Mouse (Mus musculus) heart, adult 9 months (tissue): ENCODE data around the gene Gm8300.
"Not testable (repeated sequence)": the region's sequence is repeated elsewhere in the genome, so short reads cannot be mapped to it uniquely, and the experiment has no call there.

Source experiments
- DNase-seq, 2 experiments: peaks; one replicate each; pipeline ENCODE4 v3.0.0; 2022; ENCODE audit warnings: low spot score in 2 of 2

Gm8300 gene

GRCm38 (mm10) chr12:87514016-87514415 is at the start of gene Gm8300:
TSS of gene Gm8300 (plus strand) at chr12:87514316.
- DNase-seq, result not testable (repeated sequence)

DNA sequence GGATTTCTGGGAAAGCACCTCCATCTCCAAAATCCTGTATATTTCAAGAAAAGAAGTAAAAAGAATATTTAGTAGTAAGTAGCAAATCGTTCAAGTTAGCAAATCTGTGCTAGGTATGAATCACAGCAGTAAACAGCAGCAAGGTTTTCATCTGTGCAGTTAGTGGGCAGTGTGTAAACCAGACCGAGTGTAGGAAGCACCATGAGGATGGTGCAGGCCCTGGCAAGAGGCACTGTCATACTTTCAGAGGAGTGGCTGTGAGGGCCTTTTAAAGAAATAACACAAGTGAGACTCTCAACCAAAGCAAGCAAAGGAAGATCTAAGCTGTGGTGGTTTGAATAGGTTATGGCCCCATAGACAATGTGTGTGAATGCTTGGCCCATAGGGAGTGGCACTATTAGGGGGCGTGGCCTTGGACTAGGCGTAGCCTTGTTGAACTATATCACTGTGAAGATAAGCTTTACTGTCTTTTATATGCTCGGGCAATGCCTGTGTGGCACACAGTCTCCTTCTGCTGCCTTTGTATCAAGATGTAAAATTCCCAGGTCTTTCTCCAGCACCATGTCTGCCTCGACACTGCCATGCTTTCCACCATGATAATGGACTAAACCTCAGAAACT is 49.3 kb upstream of the Gm8300 start:
- no peak for DNase-seq

GRCm38 (mm10) chr12:87470263-87471136 is 43.6 kb upstream of the Gm8300 start:
- no peak for DNase-seq

GRCm38 (mm10) chr12:87471421-87471963 is 42.6 kb upstream of the Gm8300 start:
- DNase-seq, result no peak

GRCm38 (mm10) chr12:87471964-87472786 is 41.9 kb upstream of the Gm8300 start, which contains the start of gene Snw1:
TSS of gene Snw1 (minus strand) at chr12:87472274.
- peak; percentile 92 to 95 for DNase-seq

DNA sequence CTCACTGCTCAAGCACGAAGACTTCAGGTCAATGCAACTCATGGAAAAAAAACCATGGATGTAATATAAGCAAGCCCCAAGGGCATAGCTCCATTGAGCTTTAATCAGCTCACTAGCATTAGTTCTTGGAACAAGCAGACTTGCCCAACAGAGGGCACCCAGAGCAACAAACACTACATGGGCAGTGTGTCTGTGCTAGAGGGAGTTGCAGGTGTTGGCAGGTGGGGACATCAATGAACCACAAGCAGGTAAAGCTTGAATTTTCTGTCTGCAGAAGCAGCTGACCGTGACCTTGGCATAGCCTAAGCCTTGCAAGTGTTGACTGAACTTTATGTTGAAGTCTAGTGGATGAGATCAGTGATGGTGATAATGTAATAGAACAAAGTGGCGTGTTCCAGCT is 39.4 kb upstream of the Gm8300 start:
- DNase-seq, result no peak

DNA sequence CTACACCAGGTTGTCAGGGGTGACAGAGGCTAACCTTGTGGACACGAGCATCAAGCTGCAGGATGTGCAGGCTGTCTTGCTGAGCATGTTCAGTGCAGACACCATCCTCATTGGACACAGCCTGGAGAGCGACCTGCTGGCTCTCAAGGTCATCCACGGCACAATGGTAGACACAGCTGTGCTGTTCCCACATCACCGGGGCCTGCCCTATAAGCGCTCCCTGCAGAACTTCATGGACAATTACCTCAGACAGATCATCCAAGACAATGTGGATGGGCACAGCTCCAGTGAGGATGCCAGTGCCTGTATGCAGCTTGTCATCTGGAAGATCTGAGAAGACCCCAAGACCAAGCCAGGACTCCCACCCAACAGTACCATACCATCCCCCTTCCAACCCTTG is 31.6 kb upstream of the Gm8300 start:
- DNase-seq, result not testable (repeated sequence)

GRCm38 (mm10) chr12:87488683-87489082 is 25.4 kb upstream of the Gm8300 start:
- not testable (repeated sequence) for DNase-seq

DNA sequence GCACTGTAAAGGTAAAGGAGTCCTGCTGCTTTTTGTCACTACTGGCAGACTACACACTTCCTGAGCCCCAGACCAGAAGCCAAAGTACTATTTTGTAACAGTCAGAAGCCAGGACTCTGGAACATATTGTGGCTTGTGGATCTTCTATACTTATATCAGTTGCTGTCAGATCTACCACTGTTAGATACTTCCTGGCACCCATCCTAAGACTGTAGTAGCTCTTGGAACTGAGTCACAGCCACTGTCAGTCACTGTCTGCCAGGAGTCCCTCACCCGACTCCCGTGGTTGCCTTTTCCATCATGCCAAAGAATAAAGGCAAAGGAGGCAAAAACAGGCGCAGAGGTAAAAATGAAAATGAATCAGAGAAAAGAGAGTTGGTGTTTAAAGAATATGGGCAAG is 19.7 kb upstream of the Gm8300 start, which contains the start of gene Gm5788:
Gm5788 (plus strand) TSS at position 301 of the 400 bp plus-strand sequence.
- DNase-seq, result not testable (repeated sequence)

- not testable (repeated sequence) for DNase-seq
Observed at GRCm38 (mm10) chr12:87519616-87520015, 5.5 kb downstream of the Gm8300 start.

- DNase-seq, result no peak
Observed at GRCm38 (mm10) chr12:87543927-87544326, 29.8 kb downstream of the Gm8300 start.

- DNase-seq, result not testable (repeated sequence)
Observed at GRCm38 (mm10) chr12:87550628-87551027, 36.5 kb downstream of the Gm8300 start.
